Mouse (Mus musculus): ENCODE results near the gene Ogdh.

DNA sequence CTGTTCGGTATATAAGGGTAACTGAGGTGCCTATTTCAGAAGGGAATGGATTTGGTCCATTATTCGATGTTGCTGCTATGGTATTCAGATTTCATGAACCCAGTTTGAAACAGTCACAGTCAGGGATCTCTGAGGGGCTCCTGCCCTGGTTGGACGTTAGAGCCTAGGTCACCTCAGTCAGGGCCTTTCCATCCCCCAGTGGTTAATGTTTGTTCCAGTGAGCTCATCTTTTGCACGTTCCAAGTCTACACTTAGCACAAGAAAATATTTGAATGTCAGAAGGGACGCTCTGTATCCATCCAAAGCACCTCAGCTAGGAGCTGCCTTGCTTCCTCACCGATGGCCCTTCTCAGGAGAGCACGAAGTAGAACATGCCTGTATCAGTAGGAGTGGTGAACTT lies 43.9 kb downstream of the Ogdh start:
- TF ChIP-seq POLR2A (IDR thresholded peaks at IDR 0.05; ENCODE audit: low read depth, low read length) (no peak), CTCF (conservative IDR thresholded peaks at IDR 0.05; ENCODE audit: insufficient read depth, insufficient read length, low read depth, low read length) (no peak)
